Mouse (Mus musculus): ENCODE measurements around the gene Sec22b.

DNA sequence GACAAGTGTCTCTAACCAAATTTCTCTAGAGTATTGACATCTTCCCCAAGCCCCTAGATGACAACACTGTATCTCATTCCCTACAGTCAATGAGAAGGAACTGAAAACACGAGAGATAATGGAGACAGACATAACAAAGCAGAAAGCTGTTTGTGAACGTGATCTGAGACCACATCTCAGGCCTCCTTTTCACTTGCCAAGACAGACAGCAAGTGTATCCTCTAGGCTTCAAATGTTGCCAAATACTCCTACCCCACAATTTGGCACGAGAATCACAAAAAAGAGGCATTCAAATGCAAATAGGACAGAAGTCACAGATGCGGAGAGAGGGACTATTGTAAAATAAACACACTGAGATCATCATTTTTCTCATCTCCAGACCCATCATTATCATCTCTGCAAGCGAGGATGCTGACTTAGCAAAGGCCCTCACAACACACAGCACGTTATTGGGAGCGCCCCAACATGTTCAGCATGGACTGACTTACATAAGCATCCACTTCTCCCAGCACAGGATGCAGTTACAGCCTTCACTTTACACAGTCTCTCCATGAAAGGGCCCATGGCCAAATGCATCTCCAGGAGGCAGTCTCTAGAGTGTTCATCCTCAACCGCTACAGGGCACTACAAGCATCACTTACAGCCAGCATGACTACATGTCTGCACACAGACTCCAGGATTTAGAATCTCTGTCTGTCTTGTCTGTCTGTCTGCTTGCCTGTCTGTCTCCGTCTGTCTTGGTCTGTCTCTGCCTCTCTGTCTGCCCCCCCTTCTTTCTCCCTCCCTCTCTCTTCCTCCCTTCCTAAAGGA, 46.2 kb upstream of the Sec22b start:
- TF ChIP-seq POLR2A (IDR thresholded peaks at IDR 0.05; ENCODE audit: insufficient read depth, low read depth, low read length), result no peak
- no peak for TF ChIP-seq CTCF (IDR thresholded peaks at IDR 0.05; ENCODE audit: insufficient read depth, low read depth, low read length)
